Mouse (Mus musculus): Measurements from ENCODE around the gene Cdk5rap2.
A peak's percentile ranks its signal among the peaks of the same experiment; 100 is the strongest.

The Cdk5rap2 gene

DNA sequence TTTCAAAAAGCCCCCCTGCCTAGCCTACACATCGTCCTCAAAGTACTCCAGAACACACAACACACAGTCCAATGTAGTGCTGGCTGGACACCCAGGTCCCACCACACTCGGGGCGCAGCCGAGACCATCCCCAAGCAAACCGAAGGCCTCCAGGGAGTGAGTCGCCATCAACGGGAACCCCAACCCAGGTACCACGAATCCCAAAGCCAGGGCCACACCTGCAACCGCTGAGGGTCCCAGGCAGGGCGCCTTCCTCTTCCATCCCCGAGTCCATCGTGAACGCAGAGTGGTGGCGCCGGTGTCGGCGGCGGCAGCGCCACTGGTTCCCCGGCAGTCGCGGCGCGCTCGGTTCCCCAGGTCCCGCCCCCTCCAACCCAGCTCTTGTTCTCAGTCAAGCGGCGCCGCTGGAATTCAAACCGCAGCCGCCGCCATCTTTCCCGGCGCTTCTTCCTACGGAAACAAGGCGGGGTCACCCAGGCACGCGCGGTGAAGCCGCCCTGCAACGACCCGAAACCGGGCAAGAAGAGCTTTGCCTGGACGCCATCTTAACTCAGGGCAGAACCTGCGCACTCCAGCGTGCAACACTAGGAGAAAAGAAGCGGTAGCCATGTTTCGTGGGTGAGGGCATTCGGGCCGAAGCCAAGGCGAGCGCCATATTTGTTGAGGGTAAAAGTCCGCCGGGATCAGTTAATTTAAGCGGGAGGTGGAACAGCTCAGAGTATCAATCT, at the start of gene Cdk5rap2:
Cdk5rap2 (minus strand) TSS at position 450 of the 728 bp plus-strand sequence.
- DNase-seq = peak; percentile 96 to 97

DNA sequence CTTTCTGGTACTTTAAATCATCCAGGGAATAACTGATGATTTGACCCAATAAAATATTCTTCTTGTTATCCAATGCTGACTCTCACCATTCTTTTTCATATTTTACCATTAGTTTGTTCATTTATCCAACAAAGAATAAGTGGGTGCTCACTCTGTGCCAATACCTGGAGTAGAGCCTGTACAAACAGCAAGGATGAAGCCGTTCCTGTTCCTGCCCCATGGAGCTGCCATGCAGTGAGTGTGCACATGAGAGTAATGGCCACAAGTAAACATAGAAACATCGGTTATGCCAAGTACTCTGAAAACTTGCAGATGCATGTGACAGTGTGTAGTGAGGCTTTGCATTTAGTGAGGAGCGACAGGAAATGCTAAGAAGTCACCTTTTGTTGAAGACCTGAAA, 41.9 kb upstream of the Cdk5rap2 start:
- DNase-seq = no peak

DNA sequence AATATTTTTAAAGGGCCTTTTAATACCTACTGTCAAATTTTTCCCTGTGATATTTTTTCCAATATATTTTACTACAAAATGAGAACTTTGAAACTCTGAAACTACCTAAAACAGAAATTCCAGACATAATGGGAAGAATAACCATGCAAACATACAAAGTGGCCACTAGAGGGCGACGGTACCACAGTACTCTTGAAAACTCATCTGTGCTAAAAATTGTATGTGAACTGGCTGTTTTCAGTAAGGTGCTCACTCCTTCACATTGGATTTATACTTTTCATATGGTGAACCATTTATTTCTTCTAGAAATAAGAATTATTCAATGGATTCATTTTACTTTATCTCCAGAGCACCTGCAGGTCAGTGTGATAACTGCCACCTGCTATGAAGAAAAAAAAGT, 41.5 kb upstream of the Cdk5rap2 start:
- DNase-seq = peak; percentile 66 to 72

DNA sequence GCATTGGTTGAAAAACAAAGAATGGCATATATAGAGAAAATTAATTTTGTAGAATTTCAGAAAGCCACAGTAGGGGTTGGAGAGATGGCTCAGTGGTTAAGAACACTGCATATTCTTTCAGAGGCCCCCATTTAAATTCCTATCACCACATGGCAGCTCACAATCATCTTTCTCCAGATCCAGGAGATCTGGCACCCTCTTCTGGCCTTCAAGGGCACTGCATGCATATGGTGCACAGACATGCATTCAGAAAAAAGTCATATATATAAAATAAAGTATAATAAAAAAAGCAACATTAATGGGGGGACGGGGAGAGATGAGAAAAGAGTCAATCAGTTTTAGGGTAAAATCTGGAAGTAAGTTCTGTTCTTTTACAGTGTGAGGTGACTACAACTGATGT, 39.4 kb upstream of the Cdk5rap2 start:
- no peak for DNase-seq

DNA sequence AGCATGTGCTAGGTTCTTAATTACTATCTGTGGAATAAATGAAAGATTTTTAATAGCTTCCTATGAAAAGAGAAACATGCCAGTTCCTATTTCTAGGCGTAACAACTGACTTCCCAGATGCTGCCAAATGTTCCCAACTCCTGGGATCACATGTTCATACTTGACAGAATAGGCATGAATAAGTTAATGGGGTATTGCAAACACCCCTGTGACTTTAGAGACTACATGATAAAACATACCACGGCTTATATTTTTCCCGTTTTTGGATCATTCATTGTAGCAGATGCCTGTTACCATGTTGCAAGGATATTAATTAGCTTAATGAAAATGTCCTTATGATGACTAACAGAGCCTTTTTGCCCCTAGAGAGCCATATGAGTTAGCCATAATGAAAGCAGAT, 36.5 kb upstream of the Cdk5rap2 start:
- DNase-seq = no peak

DNA sequence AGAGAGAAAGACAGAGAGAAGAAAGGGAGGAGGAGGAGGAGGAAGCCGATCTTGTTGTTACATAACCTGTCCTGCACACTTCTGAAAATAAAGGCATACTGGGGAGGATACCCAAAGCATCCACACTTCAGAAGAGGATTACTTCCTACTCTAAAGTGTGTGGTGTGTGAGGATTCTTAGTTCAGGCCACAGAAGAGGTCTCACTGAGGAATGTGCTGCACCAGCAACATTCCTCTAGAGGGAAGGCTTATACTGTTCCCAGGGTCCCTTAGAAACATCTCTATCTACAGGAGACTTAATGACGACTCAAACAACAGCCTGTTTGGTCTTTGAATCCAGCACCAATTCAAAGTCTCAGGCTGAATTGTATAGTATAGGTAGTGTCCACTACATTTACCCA, 10.0 kb upstream of the Cdk5rap2 start:
- DNase-seq = no peak

DNA sequence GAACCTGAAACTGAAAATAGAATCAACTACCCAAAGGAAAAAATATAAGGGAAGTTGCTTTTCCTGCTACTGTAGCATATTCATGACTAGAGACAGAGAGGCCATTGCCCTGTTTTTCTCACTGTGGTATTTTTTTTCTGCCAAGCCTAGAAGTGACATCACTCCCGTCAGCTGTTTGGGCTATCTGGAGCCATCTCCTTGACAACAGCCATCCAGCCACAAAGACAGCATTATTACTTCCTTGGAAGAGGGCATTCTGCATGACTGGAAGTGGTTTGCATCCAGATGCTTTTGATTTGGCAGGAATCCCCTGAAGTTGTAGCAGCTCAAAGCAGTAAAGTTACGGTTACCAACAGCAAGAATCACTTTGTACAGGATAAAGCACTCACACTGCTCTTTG, 1.9 kb upstream of the Cdk5rap2 start:
- DNase-seq = peak; percentile 15 to 31

DNA sequence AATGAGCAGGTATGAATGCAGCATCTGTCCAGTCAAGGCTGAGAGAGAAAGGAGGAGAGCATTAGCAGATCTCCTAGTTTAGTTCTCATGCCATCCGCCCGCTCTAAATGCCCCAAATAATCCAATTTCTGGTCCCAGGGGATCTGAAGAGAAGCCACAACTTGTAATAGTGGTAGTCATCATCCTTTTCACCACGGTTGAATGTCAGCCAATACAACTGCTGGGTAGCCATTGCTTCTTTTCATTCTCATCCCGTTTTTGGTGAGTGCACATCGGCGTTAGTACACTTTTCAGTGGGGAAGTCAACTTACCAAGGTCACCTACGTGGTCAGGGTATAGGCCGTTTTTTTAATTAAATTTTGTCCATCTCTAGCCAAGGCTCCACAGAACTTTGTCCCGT, 787 bp downstream of the Cdk5rap2 start:
- peak in 1 of 2 experiments; percentile 31 for DNase-seq

DNA sequence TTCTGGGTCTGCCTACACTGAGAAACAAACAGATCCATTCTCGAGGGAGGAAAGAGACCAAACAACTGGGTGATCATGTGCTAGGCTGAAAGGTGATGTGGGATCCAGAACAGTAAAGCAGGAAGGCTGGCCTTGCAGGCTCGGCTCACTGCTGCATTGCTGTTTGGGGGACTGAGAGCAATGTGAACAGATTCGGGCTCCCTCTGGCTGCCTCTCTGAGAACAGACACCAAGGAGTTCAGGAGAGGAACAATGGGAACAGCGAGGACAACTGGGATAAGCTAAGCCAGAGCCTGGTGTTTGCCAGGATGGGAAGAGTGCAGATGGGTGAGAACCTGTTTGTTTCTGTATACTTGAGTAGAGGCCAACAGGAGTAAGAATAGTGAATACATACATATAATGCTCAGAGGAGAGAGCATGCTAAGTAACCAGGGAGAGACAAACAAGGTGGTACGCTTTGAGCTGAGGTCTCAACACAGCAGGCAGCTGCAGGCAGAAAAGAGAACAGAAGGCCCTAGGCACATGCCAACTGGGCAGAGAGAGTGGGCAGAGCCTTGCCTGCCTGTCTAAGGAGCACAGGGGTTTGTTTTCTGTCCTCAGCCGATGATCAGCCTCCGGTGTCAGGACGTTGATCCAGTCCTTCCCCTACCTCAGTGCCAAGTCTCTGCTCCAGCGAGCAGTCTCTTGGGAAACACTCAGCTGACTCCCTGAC, 8.0 kb downstream of the Cdk5rap2 start:
- DNase-seq = peak; percentile 83 to 84

DNA sequence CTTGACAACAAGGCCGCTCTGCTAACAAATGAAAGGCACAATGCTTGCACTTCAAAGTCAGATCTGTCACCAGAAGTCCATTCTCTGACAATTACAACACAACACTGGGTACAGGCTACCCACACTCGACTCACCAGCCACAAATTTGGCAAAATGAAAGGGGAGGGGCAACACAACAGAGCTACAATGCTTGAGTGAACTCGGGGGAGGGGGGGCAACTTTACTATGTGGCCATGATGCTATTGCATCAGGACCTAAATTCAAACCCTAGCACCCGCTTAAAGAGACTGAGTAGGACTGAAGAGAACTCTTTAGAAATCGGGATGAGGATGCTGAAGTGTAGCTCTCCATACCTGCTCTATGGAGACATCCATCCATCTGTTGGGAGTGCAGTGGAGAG, 10.8 kb downstream of the Cdk5rap2 start:
- DNase-seq = no peak

DNA sequence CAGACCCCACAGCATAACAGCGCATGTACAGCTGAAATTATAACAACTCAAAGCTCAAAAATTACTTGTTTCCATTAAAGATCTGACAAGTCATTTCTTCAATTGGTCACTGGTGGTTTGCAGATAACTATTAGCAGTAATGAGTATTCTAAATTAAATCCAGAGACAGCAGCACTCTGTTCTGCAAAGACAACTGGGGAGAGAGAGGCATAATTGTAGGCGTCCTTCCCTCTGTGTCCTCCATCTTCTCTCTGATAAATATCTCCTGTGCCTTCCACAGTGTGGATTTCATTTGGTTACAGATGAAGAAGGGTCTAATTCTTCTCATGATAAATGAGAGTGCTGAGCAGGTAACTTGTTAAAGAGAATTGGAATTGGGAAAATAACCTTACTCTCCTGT, 11.2 kb downstream of the Cdk5rap2 start:
- no peak for DNase-seq

DNA sequence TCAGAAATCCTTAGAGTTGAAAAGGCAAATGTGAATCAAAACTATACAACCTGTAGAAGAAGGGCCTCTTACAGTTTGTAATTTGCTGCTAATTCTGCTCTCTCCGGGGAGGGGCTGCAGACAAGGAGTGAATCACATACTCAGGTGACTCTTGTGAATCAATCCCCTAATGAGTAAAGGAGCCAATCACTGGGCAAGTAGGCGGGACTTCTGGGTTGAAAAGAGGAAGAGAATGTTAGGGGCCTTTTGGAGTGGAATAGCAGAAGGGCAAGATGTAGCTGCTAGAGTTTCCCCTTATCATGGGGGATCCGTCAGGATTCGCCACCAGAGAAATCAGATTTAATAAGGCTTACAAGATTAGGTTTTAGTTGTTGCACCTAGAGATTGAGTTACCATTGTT, 12.2 kb downstream of the Cdk5rap2 start:
- no peak for DNase-seq

DNA sequence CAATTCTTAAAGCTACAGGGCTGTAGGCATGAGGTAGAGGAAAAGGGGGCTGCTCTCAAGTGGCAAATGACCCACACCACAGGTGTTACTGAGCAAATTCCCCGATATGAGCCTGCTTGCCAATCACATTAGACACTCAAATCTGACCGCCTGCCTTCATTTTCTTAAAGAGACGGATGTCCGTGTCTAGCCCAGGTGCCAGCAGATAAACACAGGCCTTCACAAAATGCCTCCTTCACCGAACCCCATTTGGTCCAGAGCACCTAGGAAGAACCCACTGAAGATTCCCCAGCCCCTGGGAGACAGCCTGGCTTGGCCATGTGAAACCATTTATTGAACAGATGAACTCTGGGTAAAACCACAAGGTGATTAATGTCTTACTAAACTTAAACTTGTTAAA, 13.5 kb downstream of the Cdk5rap2 start:
- no peak for DNase-seq

DNA sequence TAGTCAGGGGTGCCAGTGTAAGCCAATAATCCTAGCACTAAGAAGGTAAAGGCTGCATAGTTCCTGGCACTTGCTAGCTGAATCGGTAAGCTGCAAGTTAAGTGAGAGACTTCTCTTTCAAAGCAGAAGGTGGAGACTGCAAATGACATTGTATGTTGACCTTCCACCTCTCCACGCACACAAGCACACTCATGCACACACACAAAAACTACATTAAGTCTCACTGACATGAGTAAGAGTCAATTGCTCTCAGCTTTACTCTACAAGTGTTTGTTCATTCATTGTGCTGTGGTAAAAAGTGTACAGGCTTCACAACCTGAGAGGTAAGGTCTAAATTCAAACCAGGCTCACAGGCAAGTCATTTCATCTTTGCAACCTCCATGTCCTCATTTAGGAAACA, 15.5 kb downstream of the Cdk5rap2 start:
- no peak for DNase-seq

DNA sequence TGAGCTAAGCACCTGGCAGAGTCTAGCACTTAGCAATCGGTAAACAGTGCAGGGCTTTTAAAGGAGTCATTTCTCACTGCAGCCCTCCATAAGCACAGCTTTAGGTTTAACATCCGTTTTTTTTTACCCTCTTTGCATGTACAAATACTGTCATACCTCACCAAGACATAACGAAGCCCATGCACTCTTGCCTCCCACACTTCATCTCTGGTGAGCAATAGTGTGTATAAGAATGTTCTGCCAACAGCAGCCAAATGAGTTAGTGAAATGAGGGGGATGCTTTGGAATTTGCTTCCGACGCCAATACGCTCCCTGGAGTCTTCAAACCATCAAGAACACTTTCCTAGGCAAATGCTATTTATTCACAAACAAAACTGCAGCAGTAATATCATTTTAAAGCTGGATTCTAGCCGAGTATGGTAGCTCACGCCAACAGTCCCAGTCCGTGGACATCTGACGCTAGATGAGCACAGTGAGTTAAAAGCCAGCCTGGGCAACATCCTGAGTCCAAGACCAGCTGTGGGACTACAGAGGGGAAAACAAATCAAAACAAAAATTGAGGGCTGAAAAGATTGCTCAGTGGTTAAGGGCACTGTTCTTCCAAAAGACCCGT, 18.4 kb downstream of the Cdk5rap2 start:
- no peak for DNase-seq

DNA sequence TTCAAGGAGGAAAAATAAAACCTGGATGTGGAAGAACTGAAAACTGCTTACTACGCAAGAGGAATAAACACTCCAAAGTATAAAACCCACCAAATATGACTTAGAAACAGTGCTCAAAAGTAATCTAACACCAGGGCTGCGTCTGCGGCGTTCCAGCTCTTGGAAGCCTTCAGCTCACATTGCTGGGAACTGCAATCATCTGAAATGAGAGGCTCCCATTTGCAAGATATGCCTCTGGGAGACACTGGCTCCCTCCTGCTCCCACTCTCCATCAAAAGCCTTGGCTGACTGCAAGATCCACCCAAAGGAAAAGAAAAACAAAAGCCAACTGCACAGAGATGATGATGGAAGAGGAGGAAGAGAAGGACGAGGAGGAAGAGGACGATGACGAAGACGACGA, 19.2 kb downstream of the Cdk5rap2 start:
- DNase-seq = no peak

DNA sequence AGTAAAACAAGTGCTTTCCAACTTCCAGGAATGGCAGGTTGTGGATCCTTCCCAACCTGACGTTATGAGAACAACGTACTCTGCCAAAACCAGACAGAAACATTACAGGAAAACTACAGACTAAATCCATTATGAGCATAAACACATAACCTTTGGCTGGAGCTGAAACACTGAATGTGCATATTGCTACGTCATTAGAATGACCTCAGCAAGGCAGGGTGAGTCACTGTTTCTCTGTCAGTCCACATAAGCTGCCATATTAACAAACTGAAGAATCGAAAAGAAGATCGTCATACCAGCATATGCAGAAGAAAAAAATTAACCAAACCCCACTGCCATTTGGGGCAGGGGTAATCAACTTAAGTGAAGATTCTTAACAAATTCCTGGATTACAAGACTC, 24.0 kb downstream of the Cdk5rap2 start:
- DNase-seq = no peak

DNA sequence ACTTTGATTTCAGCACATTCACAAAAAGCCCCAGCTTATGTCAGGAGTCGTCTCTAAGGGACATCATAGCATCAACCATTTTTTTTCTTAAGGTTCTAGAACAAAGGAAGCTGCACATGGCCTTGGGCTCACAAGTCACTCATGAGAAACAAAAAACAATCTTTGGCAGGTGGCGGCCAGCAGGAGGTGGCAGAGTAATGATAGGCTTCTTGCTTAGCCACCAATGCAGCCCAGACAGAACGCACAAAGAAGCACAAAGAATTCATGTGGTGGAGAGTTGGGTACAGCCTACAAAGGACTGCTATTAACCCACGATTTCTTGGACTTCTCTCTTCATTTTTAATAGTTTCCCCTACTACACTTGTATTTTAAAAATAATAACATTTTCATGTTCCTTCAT, 32.9 kb downstream of the Cdk5rap2 start:
- DNase-seq = peak; percentile 58 to 66

DNA sequence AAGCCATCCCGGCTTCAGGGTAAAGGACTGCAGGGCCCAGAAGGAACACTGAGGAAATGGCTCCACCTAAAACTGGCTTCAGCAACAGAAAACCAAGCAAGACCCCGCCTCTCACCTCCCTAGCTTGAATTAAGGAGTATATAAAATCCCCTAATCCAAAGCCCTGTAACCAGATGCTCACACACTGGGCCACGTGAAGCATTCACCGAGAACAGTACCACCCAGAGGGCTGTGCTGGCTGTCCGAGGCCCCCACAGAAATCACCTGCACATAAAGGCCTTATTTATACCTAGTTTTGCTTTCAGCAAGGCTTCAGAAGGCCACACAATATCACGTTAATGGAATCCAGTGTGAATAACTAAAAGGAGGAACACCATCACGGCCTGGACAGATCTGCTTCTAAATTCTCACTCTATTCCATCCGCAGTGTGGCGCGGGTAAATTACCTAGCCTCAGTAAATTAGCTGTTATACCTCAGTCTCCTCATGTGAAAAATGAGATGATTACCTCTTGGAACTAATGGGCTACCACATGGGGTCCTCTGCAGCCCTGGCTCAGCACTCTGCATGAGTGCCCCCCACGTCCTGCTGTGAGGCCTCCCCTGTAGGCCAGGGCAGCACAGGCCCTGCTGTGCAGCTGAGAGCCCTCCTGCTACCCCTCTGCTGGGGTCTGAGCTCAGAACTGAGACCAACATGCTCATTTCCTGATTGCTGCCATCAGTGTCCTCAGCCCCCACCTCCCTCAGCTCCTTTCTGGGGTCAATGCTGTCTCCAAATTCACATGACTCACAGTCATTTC, 45.0 kb downstream of the Cdk5rap2 start:
- no peak for DNase-seq

DNA sequence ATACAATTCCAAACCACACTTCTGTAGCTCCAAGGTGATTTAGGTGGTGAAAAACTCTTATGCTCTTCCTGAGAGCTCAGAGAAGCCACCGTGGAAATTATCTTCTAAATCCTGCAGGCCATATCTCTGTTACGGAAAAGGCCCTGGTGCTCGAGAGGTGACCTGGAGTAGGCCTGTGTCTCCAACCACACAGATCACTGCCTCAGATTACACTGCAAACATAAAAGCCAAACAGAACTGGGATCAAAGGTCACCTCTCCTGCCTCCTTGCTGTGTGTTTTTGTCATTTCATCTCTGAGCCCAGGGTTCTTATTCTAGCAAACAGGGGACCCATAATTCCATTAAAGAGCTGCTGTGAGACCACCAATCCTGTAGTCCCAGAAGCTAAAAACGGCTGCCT, 48.9 kb downstream of the Cdk5rap2 start:
- DNase-seq = no peak

DNA sequence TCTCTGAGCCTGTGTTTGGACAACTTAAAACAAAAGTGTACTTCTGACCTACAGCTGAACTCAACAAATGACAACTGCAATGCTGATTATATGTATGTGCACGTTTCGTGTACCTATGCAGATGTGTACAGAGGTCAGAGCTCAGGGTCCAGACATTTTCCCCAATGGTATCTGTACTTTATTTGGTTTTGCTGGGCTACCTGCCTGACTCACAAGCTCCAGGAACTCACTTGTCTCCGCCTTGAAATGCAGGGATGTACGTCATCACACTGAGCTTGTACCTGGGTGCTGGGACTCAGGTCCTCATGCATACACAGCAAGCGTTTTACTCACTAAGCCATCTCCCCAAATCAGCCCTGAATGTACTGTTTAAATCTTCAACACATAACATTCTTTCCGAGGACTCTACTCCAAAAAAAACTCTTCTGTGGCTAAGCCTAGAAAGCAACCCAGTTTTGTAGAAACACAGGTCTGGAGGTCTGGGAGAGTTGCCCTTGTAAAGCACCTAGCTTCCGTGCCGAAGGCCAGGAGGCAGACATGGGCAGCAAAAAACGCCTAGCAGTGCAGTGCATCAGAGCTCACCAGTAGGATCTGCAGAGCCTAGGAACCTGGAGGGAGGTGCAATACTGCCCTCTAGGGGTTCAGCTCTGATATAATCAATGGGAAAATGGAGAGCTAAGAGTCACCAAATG, 54.4 kb downstream of the Cdk5rap2 start:
- peak; percentile 84 to 90 for DNase-seq

DNA sequence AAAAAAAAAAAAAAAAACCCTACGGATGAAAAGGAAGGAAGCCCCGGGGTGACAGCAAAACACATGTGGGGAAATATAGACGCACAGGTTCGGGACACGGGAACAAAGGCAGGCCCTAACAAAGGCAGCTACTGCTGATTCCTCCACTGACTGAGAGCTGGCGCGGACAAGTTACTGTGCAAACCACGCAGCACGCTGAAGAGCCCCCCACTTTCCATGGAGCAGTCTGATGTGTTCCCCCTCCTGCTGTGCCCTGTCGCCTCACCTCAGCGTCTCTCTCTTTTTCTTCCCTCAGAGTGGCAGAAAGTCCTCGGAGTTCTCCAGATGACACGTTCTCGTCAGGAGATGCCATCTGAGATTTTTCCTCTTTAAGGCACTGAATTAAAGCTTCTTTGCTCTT, 55.8 kb downstream of the Cdk5rap2 start:
- peak in 1 of 2 experiments; percentile 11 for DNase-seq

DNA sequence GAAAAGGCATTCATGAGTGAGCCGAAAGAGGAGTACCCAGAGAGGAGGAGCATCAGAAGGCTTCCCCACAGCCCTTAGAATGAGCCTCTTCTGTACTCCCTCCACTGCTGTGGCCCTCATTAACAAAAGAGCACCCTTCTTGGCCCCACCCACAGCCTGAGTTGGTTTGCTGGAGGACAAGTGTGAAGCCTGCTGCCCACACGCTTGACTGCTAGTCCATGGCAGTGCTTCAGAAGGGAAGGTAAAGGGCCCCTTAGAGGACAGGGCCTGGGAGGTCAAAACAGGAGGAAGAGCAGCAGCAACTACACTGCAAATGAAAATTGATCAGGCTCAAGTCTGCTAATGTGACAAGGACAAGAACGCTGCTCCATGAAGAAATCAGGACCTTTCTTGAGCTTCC, 56.6 kb downstream of the Cdk5rap2 start:
- no peak for DNase-seq

All from cerebellum, postnatal 10 days (tissue).